Mouse (Mus musculus) granulocyte monocyte progenitor cell, adult 5-6 weeks (primary cell): ENCODE measurements around the gene Klhl21. TPM values are rescaled to one million over a fixed set of nuclear protein-coding genes. Genes with fewer than 3 reads are reported as not detected.
A peak's percentile ranks its signal among the peaks of the same experiment; 100 is the strongest.

Experiments
- ATAC-seq: replicated peaks from 2 replicates; pipeline ENCODE4 v1.8.0; 2016; ENCODE audit warnings: mild to moderate bottlenecking, moderate TSS enrichment, inconsistent platforms; ENCODE audit not compliant: poor library complexity, severe bottlenecking
- total RNA-seq, 2 experiments: library from RNA; stranded (forward) in 1 of 2; stranded (reverse) in 1 of 2; fragments of 200-712, 200-1000 nt in 1 of 2; fragments of >200 nt in 1 of 2; fragmentation: Nextera tagmentation in 1 of 2; gene quantifications; 2 replicates each; pipeline ENCODE4 v1.2.3; 2014 to 2017

Klhl21 gene
- total RNA-seq, 2 experiments from 2014 or later, result 6.3 to 9.8 TPM

DNA sequence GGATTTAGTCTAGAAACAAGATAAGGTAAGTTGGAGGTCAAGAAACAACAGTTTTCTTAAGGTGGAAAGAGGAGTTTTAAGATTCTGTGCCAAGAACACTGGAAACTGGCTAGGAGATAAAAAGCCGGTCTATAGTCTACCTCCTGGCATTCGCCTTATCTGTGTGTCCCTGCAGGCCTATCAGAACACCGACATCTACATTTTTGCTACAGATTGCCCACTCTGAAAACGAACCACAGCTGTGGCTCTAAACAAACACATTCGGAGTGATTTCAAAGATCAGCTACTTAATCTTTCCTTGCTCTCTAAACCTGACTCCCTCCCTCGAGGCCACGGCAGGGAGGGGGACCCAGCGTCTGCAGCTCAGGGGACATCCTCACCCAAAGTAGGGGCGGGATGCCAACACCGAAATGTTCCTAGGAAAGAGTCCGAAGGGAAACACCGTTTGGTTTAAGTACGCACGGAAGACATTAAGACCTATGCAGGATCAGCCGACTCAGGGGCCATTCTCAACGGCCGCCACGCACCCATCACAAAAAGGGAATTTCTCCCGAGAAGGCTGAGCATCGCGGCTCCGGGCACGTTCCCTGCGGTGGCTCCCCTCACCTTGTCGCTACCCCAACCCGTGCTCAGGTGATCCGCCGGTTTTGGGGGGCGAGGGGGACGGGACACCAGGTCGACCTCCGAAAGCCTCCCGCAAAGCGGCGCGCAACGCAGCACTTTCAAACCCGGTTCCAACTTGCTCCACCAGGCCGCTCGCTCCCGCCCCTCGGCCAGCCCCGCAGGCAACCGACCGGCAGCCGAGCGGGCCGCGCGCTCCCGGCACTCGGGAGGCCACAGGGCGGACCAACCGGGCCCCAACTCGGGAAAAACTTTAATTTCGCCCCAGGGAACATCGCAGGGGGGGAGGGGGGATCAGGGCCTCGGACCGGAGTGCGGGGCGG, 14.1 kb upstream of the Klhl21 start:
- ATAC-seq, result no peak

DNA sequence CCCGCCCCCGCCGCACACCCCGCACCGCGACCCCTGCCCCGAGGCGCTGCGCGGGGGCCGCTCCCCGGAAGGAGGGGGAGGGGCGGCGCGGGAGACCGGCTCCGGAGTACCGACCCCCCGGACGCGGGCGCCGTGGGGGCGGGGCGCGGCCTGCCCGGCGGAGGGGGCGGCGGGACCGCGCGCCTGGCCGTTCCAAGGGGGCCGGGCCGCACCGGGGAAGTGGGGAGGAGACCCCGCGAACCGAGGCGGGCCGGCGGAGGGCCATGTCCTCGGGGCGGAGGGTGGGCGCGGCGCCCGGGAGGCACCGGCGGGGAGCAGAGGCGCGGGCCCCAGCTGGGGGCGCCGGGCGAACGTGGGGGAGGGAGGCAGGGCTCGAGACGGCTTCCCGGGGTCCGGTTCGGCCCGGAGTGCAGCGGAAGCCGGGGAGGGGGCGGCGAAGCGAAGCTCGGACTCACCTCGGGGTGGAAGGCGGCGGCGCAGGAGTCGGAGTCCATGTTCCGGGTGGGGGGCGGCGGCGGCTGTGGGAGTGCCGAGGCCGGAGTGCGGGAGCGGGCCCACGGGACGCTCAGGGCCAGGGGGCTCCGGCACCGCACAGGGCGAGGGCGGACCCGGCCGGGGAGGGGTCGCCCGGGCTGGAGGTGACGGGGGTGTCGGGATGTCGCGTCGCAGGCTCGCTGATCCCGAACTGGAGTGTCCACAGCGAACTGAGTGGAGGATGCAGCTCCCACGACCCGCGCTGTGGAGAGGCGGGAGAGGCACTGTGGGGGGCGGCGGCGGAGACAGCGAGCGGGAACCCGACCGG, 13.0 kb upstream of the Klhl21 start:
- no peak for ATAC-seq

DNA sequence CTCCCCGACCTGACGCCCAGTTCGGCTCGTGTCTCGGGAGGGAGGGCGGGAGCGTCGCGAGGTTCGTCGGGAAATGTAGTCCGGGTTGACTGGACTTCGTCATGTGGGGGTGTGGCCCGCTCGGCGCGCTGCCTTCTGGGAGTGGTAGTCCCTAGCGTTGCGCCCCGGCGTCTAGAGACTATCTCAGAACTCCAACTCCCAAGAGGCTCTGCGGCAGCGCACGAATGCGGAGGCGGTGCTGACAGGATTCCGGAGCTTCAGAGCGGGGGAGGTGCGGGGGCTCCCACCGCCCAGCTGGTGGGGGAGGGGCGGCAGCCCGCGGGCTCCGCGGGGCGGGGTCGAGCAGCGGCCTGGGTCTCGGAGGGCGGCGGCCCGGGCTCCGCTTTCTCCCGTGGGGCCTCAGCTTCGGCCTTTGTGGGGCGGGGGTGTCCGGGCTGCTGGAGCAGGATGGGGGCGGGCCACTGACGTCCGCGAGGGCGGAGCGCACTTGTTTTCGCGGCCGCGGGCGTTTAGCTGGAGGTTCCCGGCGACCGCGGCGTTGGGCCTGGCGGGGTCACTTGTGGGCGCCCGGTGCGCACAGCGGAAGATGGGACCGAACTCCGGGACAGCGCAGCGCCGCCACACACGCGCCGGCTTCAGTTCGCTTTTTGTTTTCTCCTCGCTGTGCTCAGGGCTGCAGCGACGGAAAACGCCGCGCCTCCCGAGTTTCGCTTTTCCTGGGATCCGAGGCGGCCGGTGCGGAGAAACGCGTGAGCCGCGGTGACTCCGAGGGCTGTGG, 12.2 kb upstream of the Klhl21 start, which contains the start of gene Phf13:
Phf13 (minus strand) TSS at position 86 of the 778 bp plus-strand sequence.
- ATAC-seq, result peak; percentile 85

DNA sequence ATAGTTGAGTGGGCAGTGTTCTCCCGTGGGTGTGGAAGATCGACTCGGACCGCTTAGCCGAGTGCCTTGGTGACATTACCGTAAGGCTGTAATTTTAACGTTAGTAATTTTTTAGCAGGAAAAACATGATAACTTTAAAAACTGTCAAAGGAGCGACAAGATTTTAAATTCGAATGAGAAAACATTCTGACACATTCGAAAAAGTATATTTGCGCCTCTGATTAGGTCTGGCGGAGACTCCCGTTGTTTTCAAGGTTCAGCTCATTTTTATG, 11.7 kb upstream of the Klhl21 start:
- no peak for ATAC-seq

DNA sequence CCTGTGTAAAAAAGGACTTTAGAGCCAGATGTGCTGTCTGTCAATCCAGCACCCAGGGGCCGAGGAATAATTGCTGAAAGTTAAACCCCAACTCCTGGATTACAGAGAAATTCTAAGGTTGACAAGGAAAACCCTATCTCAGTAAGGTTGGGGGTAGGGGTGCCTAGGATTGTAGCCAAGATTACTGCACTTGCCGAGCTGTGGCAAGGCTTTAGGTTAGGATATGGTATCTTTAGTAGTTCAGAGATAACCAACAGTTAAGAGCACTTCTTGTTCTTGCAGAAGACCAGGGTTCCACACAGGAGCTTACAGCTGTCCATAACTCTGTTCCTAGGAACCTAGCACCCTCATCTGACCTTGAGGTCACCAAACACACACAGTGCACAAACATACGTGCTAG, 10.9 kb upstream of the Klhl21 start:
- no peak for ATAC-seq

DNA sequence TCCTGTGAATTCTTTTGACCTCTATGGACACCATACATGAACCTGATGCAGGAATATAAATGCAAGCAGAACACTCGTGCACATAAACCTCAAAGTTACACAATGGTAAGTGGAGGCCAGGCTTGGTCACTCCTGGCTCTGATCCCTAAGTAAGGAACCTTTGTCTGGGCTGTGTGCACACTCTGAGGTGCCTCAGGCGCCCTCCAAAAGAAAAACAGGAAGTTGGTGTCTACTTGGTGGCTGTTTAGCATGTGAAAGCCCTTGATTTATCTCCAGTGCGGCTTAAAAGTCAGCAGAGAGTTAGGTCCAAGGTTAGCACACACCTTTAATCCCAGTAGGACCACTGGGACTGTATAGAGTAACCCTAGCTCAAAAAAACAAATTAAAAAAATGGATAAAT, 9.1 kb upstream of the Klhl21 start:
- peak; percentile 52 for ATAC-seq

DNA sequence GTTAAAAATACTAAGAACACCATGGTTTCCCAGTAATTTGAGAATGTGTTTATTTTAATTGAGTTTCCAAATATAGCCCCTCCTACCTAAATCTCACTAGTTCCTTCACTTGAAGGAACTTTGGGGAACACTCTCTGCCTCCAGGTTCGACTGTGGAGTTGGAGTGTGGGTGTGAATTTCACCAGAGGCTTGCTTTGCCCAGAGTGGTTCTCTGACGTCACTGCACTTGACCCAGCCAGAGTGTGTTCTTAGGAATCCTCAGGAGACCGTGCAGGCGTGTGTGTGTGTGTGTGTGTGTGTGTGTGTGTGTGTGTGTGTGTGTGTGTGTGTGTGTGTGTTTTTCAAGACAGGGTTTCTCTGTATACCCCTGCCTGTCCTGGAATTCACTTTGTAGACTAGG, 7.7 kb upstream of the Klhl21 start:
- ATAC-seq, result no peak

DNA sequence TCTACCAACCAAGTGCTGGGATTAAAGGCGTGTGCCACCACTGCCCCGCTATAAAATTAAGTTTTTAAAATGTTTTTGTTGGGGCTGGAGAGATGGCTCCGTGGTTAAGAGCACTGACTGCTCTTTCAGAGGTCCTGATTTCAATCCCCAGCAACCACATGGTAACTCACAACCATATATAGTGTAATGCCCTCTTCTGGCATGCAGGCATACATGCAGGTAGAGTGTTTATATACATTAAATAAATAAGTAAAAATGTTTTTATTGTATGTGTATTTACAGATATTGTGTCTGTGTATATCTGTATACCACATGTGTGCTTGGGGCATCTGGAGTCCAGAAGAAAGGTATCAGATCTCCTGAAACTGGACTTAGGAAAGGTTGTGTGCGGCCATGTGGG, 7.3 kb upstream of the Klhl21 start:
- ATAC-seq, result no peak

DNA sequence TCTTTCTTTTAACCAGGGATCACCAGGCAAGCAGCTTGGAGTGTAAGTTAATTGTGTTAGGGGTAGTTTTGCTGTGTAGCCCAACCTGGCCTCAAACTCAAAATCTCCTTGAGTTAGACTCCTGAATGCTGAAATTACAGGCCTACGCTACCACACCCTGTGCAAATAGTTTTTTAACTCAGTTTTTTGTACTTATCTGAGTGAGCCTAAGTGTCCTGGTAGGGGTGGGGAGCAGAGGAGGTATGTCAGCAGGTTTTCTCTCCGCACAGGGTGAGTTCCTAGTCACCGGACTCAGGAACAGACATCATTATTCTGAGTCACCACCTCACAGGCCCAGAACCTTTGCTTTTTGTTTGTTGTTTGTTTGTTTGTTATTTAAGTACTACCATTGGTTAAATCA, 6.5 kb upstream of the Klhl21 start:
- ATAC-seq, result no peak

DNA sequence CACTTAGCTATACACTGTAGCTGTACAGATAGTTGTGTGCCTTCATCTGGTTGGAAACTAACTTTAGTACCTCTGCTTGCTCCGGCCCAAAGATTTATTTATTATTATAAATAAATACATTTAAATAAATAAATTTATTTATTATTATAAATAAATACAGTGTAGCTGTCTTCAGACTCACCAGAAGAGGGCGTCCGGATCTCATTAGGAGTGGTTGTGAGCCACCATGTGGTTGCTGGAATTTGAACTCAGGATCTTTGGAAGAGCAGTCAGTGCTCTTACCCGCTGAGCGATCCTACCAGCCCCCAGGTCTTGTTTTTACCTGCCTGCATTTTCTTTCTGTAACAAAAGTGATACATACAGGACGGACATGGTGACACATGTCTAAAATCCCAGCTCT, 2.5 kb upstream of the Klhl21 start:
- no peak for ATAC-seq

DNA sequence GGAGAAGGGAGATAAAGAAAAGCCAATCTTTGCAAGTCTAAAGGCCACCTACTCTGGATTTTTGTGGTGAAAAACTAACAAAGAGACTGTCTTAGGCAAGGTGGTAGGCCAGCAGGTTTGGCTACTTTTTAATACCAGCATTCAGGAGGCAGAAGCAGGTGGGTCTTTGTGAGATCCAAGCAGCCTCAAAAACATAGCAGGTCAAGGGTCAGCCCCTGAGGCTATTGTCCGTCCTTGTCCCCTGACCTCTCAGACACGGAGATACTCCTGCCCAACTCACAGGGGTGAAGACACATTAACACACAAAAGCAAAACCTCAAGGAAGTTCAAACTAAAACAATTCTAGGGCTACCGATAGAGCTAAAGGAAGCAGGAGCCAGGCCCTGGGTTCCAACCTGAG, 1.8 kb upstream of the Klhl21 start:
- no peak for ATAC-seq

DNA sequence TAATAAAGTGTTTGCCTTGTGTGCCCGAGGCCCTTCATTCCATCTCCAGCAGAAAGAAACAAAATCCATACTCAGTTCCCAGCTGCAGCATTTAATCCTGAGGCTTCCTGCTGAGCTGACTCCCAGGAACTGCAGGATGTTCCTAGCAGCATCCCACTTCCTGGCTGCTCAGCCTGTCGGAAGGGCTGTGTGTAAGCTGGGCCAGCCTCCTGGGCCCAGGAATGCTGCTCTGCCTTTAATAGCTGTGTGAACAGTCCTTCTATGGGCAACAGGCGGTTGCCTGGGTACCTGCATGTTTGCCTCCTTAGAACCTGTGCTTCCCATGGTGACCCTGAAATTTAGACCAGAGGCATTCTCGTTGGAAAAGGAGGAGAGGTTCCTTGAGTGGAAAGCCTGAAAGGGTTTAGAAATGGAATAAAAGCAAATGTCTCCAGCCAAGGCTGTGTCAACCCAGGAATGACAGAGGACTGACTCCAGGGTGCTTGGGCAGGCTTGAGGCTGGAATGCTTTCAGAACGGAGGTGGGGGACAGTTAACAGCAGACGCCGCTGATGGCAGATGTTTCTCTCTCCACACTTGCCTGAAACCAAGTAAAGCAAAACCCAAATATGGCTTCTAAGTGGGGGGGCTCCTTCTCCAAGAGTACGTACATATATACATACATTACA, 989 bp upstream of the Klhl21 start:
- no peak for ATAC-seq

DNA sequence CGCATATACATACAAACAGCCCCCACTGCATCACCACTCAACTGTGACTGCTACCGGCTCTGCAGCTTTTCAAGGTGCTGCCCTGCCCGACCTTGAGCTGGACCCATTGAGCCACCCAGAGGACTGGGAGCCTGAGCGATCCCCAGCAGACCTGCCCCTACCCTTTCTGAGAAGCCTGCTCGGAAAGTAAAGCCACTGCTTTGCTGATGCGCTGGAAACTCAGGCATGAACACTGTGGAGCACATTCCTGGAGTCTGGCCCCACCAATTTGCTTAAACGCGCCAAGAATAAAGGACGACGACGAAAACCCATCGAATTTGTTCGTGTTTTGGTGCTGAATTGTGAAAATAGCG, 479 bp upstream of the Klhl21 start:
- no peak for ATAC-seq

DNA sequence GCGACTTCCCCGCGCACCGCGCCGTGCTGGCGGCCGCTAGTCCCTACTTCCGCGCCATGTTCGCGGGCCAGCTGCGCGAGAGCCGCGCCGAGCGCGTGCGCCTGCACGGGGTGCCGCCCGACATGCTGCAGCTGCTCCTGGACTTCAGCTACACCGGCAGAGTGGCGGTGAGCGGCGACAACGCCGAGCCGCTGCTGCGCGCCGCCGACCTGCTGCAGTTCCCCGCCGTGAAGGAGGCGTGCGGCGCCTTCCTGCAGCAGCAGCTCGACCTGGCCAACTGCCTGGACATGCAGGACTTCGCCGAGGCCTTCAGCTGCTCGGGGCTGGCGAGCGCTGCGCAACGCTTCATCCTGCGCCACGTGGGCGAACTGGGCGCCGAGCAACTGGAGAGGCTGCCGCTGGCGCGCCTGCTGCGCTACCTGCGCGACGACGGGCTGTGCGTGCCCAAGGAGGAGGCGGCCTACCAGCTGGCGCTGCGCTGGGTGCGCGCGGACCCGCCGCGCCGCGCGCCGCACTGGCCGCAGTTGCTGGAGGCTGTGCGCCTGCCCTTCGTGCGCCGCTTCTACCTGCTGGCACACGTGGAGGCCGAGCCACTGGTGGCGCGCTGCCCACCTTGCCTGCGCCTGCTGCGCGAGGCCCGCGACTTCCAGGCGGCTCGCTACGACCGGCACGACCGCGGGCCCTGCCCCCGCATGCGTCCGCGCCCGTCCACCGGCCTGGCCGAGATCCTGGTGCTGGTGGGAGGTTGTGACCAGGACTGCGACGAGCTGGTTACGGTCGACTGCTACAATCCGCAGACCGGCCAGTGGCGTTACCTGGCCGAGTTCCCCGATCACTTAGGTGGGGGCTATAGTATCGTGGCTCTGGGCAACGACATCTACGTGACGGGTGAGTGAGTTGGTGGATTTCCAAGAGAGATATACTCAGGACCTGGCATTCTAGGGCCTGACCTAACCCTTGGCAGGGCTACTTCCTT, 761 bp downstream of the Klhl21 start:
- ATAC-seq, result peak; percentile 4; the same call in 1 of the 2 replicates

DNA sequence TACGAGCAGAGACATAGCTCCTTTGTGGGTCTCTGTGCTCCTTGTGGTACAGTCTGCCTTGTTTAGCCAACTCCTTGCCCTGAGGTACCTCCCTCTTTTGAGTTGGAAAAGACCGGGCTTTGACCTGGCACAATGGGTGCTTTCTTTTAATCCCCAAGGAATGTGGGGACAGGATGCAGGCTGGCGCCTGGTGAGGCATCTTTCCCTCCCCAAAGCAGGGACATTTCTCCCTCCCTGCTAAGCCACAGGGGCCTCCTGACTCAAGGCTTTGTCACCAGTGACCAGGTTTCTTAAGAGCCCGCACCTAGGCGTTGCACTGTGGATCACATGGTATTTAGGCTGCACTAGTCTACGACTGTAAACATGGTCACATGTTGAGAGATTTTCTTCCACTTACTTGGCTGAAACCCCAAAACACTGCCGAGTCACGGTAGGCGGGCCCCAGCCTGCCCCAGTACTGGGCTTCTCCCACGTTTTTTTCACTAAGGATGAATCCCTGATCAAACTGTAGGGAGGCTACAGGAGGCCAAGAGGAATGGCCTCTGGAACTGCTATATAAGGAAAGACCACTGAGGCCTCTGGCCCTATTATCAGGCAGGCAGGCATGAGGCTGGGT, 1.6 kb downstream of the Klhl21 start:
- peak; percentile 33 for ATAC-seq

DNA sequence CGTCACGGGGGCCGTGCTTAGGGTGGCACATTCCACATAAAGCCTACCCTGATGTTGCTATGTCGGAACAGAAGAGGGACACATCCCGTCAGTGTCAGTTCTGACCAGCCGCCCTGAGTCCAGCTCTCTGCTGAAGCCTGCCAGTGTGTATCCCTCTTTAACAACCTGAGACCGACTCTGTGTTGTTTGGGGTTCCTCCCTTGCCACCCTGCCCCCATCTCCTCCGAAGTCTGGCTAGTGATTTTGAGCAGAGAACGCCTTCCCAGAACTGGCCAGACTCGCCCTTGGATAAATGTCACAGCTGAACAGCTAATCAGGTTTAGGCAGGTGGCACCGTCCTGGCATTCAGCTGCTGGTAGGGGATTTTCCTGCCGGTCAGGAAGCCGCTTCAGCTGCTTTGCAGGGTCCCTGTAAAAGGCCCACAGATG, 2.1 kb downstream of the Klhl21 start:
- ATAC-seq, result peak; percentile 5; the same call in 1 of the 2 replicates

DNA sequence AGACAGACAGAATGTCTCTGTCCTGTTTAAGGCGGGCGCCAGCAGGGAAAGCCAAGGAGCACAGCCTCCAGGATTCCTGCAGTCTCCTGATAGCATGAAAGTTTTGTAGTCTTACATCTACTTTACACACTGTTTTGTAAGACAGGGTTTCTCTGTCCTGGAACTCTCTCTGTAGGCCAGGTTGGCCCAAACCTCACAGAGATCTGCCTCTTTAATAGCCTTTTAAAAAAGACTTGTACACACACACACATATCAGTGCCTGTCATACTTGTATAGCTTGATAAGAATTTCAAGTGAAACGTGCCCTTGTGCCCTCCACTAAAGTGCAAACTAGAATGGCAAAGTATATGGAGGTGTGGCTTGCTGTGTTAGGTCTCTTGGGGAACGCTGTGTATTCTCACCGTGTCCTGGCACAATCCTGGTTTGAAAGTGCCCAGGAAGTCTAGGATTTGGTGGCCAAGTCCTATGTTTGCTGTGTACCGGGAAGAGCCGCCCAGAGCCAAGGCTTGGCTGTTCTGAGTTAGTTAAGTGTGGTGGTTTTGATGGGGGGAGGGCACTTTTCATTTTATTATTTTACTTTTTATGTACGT, 2.7 kb downstream of the Klhl21 start:
- no peak for ATAC-seq

DNA sequence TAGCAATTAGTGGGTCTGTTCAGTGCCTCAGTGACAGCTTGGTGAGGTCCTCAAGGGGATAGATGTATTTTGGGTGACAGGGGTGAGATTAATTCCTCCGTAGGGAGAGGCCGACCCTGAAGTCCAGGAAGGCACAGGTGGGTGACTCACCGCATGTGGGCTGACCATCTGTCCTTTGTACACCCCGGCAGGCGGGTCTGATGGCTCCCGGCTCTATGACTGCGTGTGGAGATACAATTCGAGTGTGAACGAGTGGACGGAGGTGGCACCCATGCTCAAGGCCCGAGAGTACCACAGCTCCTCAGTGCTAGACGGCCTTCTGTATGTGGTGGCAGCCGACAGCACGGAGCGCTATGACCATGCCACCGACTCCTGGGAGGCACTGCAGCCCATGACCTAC, 3.5 kb downstream of the Klhl21 start:
- ATAC-seq, result no peak
